Mouse (Mus musculus) spleen, adult 12 weeks (tissue): ENCODE data around the gene Gm21541.
"Not testable (repeated sequence)": the region's sequence is repeated elsewhere in the genome, so short reads cannot be mapped to it uniquely, and the experiment has no call there.

Source experiments
- DNase-seq: peaks from one replicate; pipeline ENCODE4 v3.0.0; 2022; ENCODE audit warnings: low spot score

The Gm21541 gene

GRCm38 (mm10) chr4:41903310-41903709 is at the start of gene Gm21541:
Gene Gm21541, plus strand, starts transcription at chr4:41903610.
- not testable (repeated sequence) for DNase-seq

- not testable (repeated sequence) for DNase-seq
These were observed 37.9 kb downstream of the Gm21541 start, which contains the start of gene Gm20878 for GRCm38 (mm10) chr4:41941272-41941671. Gene Gm20878, plus strand, starts transcription at chr4:41941572.
